Mouse (Mus musculus) megakaryocyte-erythroid progenitor cell, adult 5-6 weeks (primary cell): ENCODE measurements around the gene Arl6. TPM values are rescaled to one million over a fixed set of nuclear protein-coding genes. Genes with fewer than 3 reads are reported as not detected.

Source experiments
- ATAC-seq: replicated peaks from 2 replicates; pipeline ENCODE4 v1.8.0; 2016; ENCODE audit warnings: mild to moderate bottlenecking, inconsistent platforms; ENCODE audit not compliant: severe bottlenecking, poor library complexity, low FRiP score, low TSS enrichment
- total RNA-seq, 2 experiments: library from RNA; stranded (forward) in 1 of 2; stranded (reverse) in 1 of 2; fragments of 200-1000, 215-1000 nt in 1 of 2; fragments of >200 nt in 1 of 2; fragmentation: Nextera tagmentation in 1 of 2; gene quantifications; 2 replicates each; pipeline ENCODE4 v1.2.3; 2014 to 2017

Gene Arl6
- 2.9 and 4.4 TPM in 2 replicates for total RNA-seq (2014; fragmentation: Nextera tagmentation)
- total RNA-seq (2017), result 9.3 and 13.8 TPM in 2 replicates

GRCm38 (mm10) chr16:59639102-59639691, at the start of gene Arl6:
Arl6 (minus strand) TSS chr16:59639391.
- peak; percentile 99 for ATAC-seq

GRCm38 (mm10) chr16:59685135-59685534, 45.9 kb upstream of the Arl6 start:
- no peak for ATAC-seq

- ATAC-seq, result peak; percentile 81
Observed at GRCm38 (mm10) chr16:59683434-59683833, 44.2 kb upstream of the Arl6 start.

GRCm38 (mm10) chr16:59682216-59682891, 43.2 kb upstream of the Arl6 start:
- no peak for ATAC-seq

- no peak for ATAC-seq
Observed at GRCm38 (mm10) chr16:59666938-59667337, 27.7 kb upstream of the Arl6 start.

- ATAC-seq, result no peak
Observed at GRCm38 (mm10) chr16:59643766-59644165, 4.6 kb upstream of the Arl6 start.

GRCm38 (mm10) chr16:59639985-59640384, 794 bp upstream of the Arl6 start:
- ATAC-seq, result no peak

GRCm38 (mm10) chr16:59634598-59634997, 4.6 kb downstream of the Arl6 start:
- ATAC-seq, result no peak

- no peak for ATAC-seq
Observed at GRCm38 (mm10) chr16:59621554-59621953, 17.6 kb downstream of the Arl6 start.

GRCm38 (mm10) chr16:59617167-59617566, 22.0 kb downstream of the Arl6 start:
- ATAC-seq, result peak; percentile 83

- ATAC-seq, result no peak
Observed at GRCm38 (mm10) chr16:59615675-59616074, 23.5 kb downstream of the Arl6 start.

- ATAC-seq, result no peak
Observed at GRCm38 (mm10) chr16:59610750-59611149, 28.4 kb downstream of the Arl6 start.

GRCm38 (mm10) chr16:59604078-59604781, 35.0 kb downstream of the Arl6 start:
- ATAC-seq, result no peak

GRCm38 (mm10) chr16:59600311-59601251, 38.6 kb downstream of the Arl6 start, which contains the start of gene Crybg3:
Crybg3 (minus strand) TSS chr16:59600979.
- peak; percentile 93 for ATAC-seq

- no peak for ATAC-seq
Observed at GRCm38 (mm10) chr16:59599411-59600265, 39.6 kb downstream of the Arl6 start.

GRCm38 (mm10) chr16:59598997-59599396, 40.2 kb downstream of the Arl6 start:
- ATAC-seq, result no peak

GRCm38 (mm10) chr16:59597256-59597655, 41.9 kb downstream of the Arl6 start:
- ATAC-seq, result no peak

- no peak for ATAC-seq
Observed at GRCm38 (mm10) chr16:59594714-59595113, 44.5 kb downstream of the Arl6 start.

- no peak for ATAC-seq
Observed at GRCm38 (mm10) chr16:59590790-59591189, 48.4 kb downstream of the Arl6 start.
